Mouse (Mus musculus): ENCODE measurements around the gene Ttc36. TPM values are rescaled to one million over a fixed set of nuclear protein-coding genes. Genes with fewer than 3 reads are reported as not detected.
"Not testable (repeated sequence)": the region's sequence is repeated elsewhere in the genome, so short reads cannot be mapped to it uniquely, and the experiment has no call there.

Ttc36 gene
- polyA plus RNA-seq, 1 experiment from 2014 or later = 9.2 TPM

- no peak for ATAC-seq (ENCODE audit: low FRiP score, low TSS enrichment)
- no peak for DNase-seq (ENCODE audit: low spot score)
- Histone ChIP-seq H3K4me1 (replicated peaks; ENCODE audit: control insufficient read depth, insufficient read depth) (0 out of 2 replicates have a peak, but pooled peaks cover 2% of the 10 kb centered on the region), H3K36me3 (ENCODE audit: control insufficient read depth, insufficient read depth, low read length) (no peaks in the 10 kb centered on the region), H3K4me3 (ENCODE audit: low read depth, low read length) (no peak overlapping the region), H3K4me2 (replicated peaks; ENCODE audit: low read depth) (no peak overlapping the region), H3K9me3 (ENCODE audit: control insufficient read depth, low read length) (no peaks in the 10 kb centered on the region), H3K9ac (ENCODE audit: low read length) (no peak overlapping the region), H3K27ac (replicated peaks) (no peak overlapping the region), H3K27me3 (ENCODE audit: control insufficient read depth, insufficient read depth, low read length) (no peaks in the 10 kb centered on the region)
- TF ChIP-seq CTCF (IDR thresholded peaks at IDR 0.05; ENCODE audit: low read depth) (peak; percentile 25; the same call in 1 of the 2 replicates), EP300 (optimal IDR thresholded peaks at IDR 0.05) (no peak)
- WGBS = 92% methylated on average over 5 of the region's 5 CpGs
Observed at GRCm38 (mm10) chr9:44771376-44771775, 31.5 kb downstream of the Ttc36 start.

GRCm38 (mm10) chr9:44768029-44768394 is 34.9 kb downstream of the Ttc36 start:
- Histone ChIP-seq H3K4me2 (replicated peaks; ENCODE audit: low read depth) (peak overlapping the region; percentile 55; the same call in 1 of the 2 replicates), H3K4me3 (ENCODE audit: low read depth, low read length) (peak overlapping the region; percentile 98)
- H3K27me3 ChIP-seq (ENCODE audit: control insufficient read depth, insufficient read depth, low read length); H3K36me3 ChIP-seq (ENCODE audit: control insufficient read depth, insufficient read depth, low read length); H3K27ac ChIP-seq (replicated peaks); H3K4me1 ChIP-seq (replicated peaks; ENCODE audit: control insufficient read depth, insufficient read depth); H3K9me3 ChIP-seq (ENCODE audit: control insufficient read depth, low read length); ATAC-seq (ENCODE audit: low FRiP score, low TSS enrichment); H3K9ac ChIP-seq (ENCODE audit: low read length); DNase-seq (ENCODE audit: low spot score): not testable (repeated sequence)
- 42% methylated on average over 7 of the region's 9 CpGs for WGBS

GRCm38 (mm10) chr9:44767101-44768028 is 35.5 kb downstream of the Ttc36 start, which contains the start of the genes Arcn1 and Ift46:
Arcn1 (minus strand) TSS chr9:44767845.
Ift46 (plus strand) TSS chr9:44767908.
- H3K27me3 ChIP-seq (ENCODE audit: control insufficient read depth, insufficient read depth, low read length) = no peaks in the 10 kb centered on the region
- H3K4me2 ChIP-seq (replicated peaks; ENCODE audit: low read depth) = peak within 1 kb of the TSS; percentile 55
- H3K4me1 ChIP-seq (replicated peaks; ENCODE audit: control insufficient read depth, insufficient read depth) = no peaks in the 10 kb centered on the region
- H3K4me3 ChIP-seq (ENCODE audit: low read depth, low read length) = peak within 1 kb of the TSS; percentile 98
- TF ChIP-seq CTCF (IDR thresholded peaks at IDR 0.05; ENCODE audit: low read depth) (no peak; the same call in 1 of the 2 replicates), EP300 (optimal IDR thresholded peaks at IDR 0.05) (peak; percentile 27)
- H3K36me3 ChIP-seq (ENCODE audit: control insufficient read depth, insufficient read depth, low read length) = no peaks in the 10 kb centered on the region
- peak; percentile 88 for ATAC-seq (ENCODE audit: low FRiP score, low TSS enrichment)
- peak within 1 kb of the TSS; percentile 98 for H3K27ac ChIP-seq (replicated peaks)
- H3K9me3 ChIP-seq (ENCODE audit: control insufficient read depth, low read length) = no peaks in the 10 kb centered on the region
- H3K9ac ChIP-seq (ENCODE audit: low read length) = peak within 1 kb of the TSS; percentile 99
- DNase-seq (ENCODE audit: low spot score) = peak; percentile 94
- WGBS = under 1% methylated on average over 72 of the region's 82 CpGs

- Histone ChIP-seq H3K27me3 (ENCODE audit: control insufficient read depth, insufficient read depth, low read length) (no peaks in the 10 kb centered on the region), H3K36me3 (ENCODE audit: control insufficient read depth, insufficient read depth, low read length) (peaks cover 8% of the 10 kb centered on the region; the same call in 1 of the 2 replicates), H3K4me1 (replicated peaks; ENCODE audit: control insufficient read depth, insufficient read depth) (no peaks in the 10 kb centered on the region), H3K4me3 (ENCODE audit: low read depth, low read length) (no peak overlapping the region), H3K4me2 (replicated peaks; ENCODE audit: low read depth) (no peak overlapping the region), H3K9me3 (ENCODE audit: control insufficient read depth, low read length) (no peaks in the 10 kb centered on the region), H3K27ac (replicated peaks) (no peak overlapping the region), H3K9ac (ENCODE audit: low read length) (no peak overlapping the region)
- TF ChIP-seq CTCF (IDR thresholded peaks at IDR 0.05; ENCODE audit: low read depth) (no peak), EP300 (optimal IDR thresholded peaks at IDR 0.05) (no peak)
- ATAC-seq (ENCODE audit: low FRiP score, low TSS enrichment) (no peak), DNase-seq (ENCODE audit: low spot score) (no peak)
- WGBS = 55% methylated on average over 2 of the region's 2 CpGs
Observed at GRCm38 (mm10) chr9:44760873-44761272, 42.0 kb downstream of the Ttc36 start.

Other genes with a start within 250 kb of the Ttc36 start
- 0.13 and 0.21 TPM in 2 replicates for gene Cxcr5, start 241.2 kb downstream of the Ttc36 start, polyA plus RNA-seq (2015; fragmentation: Nextera tagmentation; extraction: Ambion mirVana)
- 7.9 and 10.4 TPM in 2 replicates for gene Ddx6, start 198.2 kb downstream of the Ttc36 start, polyA plus RNA-seq (2015; fragmentation: Nextera tagmentation; extraction: Ambion mirVana)
- gene Treh, start 129.8 kb downstream of the Ttc36 start, polyA plus RNA-seq (2015; fragmentation: Nextera tagmentation; extraction: Ambion mirVana) = not detected in 2 replicates
- gene Phldb1, start 67.9 kb downstream of the Ttc36 start, polyA plus RNA-seq (2015; fragmentation: Nextera tagmentation; extraction: Ambion mirVana) = 14.9 and 15.8 TPM in 2 replicates
- 98.1 TPM in 2 replicates for gene Arcn1, start 35.2 kb downstream of the Ttc36 start, polyA plus RNA-seq (2015; fragmentation: Nextera tagmentation; extraction: Ambion mirVana)
- gene Ift46, start 35.2 kb downstream of the Ttc36 start, polyA plus RNA-seq (2015; fragmentation: Nextera tagmentation; extraction: Ambion mirVana) = 55.5 and 61.9 TPM in 2 replicates
- 1.7 and 1.9 TPM in 2 replicates for gene Tmem25, start 3.8 kb downstream of the Ttc36 start, polyA plus RNA-seq (2015; fragmentation: Nextera tagmentation; extraction: Ambion mirVana)
- gene Kmt2a, start 78.2 kb upstream of the Ttc36 start, polyA plus RNA-seq (2015; fragmentation: Nextera tagmentation; extraction: Ambion mirVana) = 3.9 and 4.3 TPM in 2 replicates
- 1,024 and 1,071 TPM in 2 replicates for gene Atp5l, start 117.7 kb upstream of the Ttc36 start, polyA plus RNA-seq (2015; fragmentation: Nextera tagmentation; extraction: Ambion mirVana)
- gene Ube4a, start 162.5 kb upstream of the Ttc36 start, polyA plus RNA-seq (2015; fragmentation: Nextera tagmentation; extraction: Ambion mirVana) = 11.7 and 14.3 TPM in 2 replicates
- 0.16 and 0.39 TPM in 2 replicates for gene Cd3g, start 177.4 kb upstream of the Ttc36 start, polyA plus RNA-seq (2015; fragmentation: Nextera tagmentation; extraction: Ambion mirVana)
- 0.15 TPM in 1 of 2 replicates, not detected in the other for gene Cd3d, start 178.7 kb upstream of the Ttc36 start, polyA plus RNA-seq (2015; fragmentation: Nextera tagmentation; extraction: Ambion mirVana)
- 0.18 TPM in 1 of 2 replicates, not detected in the other for gene Cd3e, start 206.6 kb upstream of the Ttc36 start, polyA plus RNA-seq (2015; fragmentation: Nextera tagmentation; extraction: Ambion mirVana)
- gene Mpzl2, start 236.7 kb upstream of the Ttc36 start, polyA plus RNA-seq (2015; fragmentation: Nextera tagmentation; extraction: Ambion mirVana) = 38.1 and 45.4 TPM in 2 replicates

All from stomach, postnatal 0 days (tissue).